Mouse (Mus musculus) intestine, postnatal 0 days (tissue): Measurements from ENCODE around the gene Gm20518. TPM values are rescaled to one million over a fixed set of nuclear protein-coding genes. Genes with fewer than 3 reads are reported as not detected.

Experiments used
- ATAC-seq: fragments of 200-750 bp; cut with Nextera tagmentation; 2 replicates; pipeline ENCODE4 v1.8.0; 2017; ENCODE audit warnings: mild to moderate bottlenecking, moderate TSS enrichment, moderate library complexity
- H3K27ac ChIP-seq: fragments of 300-500 bp; sonication (generic); 2 replicates; pipeline ENCODE4 v1.5.1; 2014; ENCODE audit warnings: mild to moderate bottlenecking, low read depth, low read length, moderate library complexity
- H3K27me3 ChIP-seq: fragments of 300-500 bp; sonication (generic); replicated peaks from 2 replicates; pipeline ENCODE4 v1.6.1; 2014; ENCODE audit warnings: low read length, mixed read lengths; ENCODE audit not compliant: control insufficient read depth, insufficient read depth
- H3K36me3 ChIP-seq: fragments of 300-500 bp; sonication (generic); 2 replicates; pipeline ENCODE4 v1.6.1; 2014; ENCODE audit warnings: mild to moderate bottlenecking, moderate library complexity; ENCODE audit not compliant: control insufficient read depth, insufficient read depth
- H3K4me1 ChIP-seq: fragments of 300-500 bp; sonication (generic); replicated peaks from 2 replicates; pipeline ENCODE4 v1.6.1; 2014; ENCODE audit warnings: antibody characterized with exemption, low read length, mixed read lengths; ENCODE audit not compliant: control insufficient read depth, insufficient read depth
- H3K4me2 ChIP-seq: fragments of 300-500 bp; sonication (generic); replicated peaks from 2 replicates; pipeline ENCODE4 v1.6.1; 2014; ENCODE audit warnings: low read depth, mild to moderate bottlenecking, moderate library complexity
- H3K4me3 ChIP-seq: fragments of 300-500 bp; sonication (generic); 2 replicates; pipeline ENCODE4 v1.5.1; 2014; ENCODE audit warnings: low read depth, low read length
- H3K9ac ChIP-seq: fragments of 300-500 bp; sonication (generic); 2 replicates; pipeline ENCODE4 v1.6.1; 2014; ENCODE audit warnings: mild to moderate bottlenecking, low read depth, low read length
- H3K9me3 ChIP-seq: fragments of 300-500 bp; sonication (generic); 2 replicates; pipeline ENCODE4 v1.6.1; 2016; ENCODE audit warnings: mixed run types; ENCODE audit not compliant: control insufficient read depth
- CTCF ChIP-seq: sonication (generic); IDR thresholded peaks from 2 replicates; pipeline ENCODE4 v1.5.1; 2016; ENCODE audit warnings: low read depth, mild to moderate bottlenecking, control low read depth, antibody characterized with exemption, moderate library complexity
- WGBS: fragments of 180-500 bp; shearing (Covaris S2); extraction: QIAGEN DNeasy Blood & Tissue Kit; methylation state at CpG from one replicate; pipeline ENCODE4 v1.1.7; 2014; 5-methylcytosine and 5-hydroxymethylcytosine counted together
- polyA plus RNA-seq: library from polyadenylated mRNA; unstranded; fragments of >200 nt; fragmentation: Nextera tagmentation; extraction: Ambion mirVana; gene quantifications from 2 replicates; pipeline ENCODE4 v1.2.1, GENCODE M21; 2015

Gm20518 gene
- polyA plus RNA-seq: not detected in 2 replicates

DNA sequence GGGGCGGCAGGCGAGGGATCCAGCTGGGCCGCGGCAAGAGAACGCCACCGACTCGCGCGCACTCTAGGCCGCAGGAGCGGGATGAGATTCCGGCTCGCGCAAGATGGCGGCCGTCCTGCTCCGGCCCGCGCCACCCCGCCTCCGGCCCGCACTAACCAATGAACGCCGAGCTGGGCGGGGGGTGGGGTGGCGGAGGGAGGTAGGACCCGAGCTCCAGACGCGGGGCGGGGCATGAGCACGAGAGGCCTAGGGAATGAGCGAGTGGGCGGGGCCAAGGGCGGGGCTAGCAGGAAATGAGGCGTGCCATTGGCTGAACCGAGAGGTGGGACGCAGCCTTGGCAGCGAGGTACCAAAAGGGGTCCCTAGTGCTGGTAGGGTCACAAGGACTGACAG lies at the start of gene Gm20518:
TSS of gene Gm20518 (minus strand) at position 105 of the 393 bp plus-strand sequence.
- no peaks in the 10 kb centered on the region for H3K9me3 ChIP-seq
- H3K27ac ChIP-seq: peak within 1 kb of the TSS; percentile 92
- peak within 1 kb of the TSS; percentile 78 for H3K9ac ChIP-seq
- WGBS: 0% methylated on average over 37 of the region's 38 CpGs
- TF ChIP-seq CTCF: no peak
- H3K27me3 ChIP-seq: no peaks in the 10 kb centered on the region
- peak; percentile 98 for ATAC-seq
- H3K4me3 ChIP-seq: peak within 1 kb of the TSS; percentile 62
- H3K4me2 ChIP-seq: peak within 1 kb of the TSS; percentile 74
- no peaks in the 10 kb centered on the region for H3K36me3 ChIP-seq
- H3K4me1 ChIP-seq: peaks cover 8% of the 10 kb centered on the region

DNA sequence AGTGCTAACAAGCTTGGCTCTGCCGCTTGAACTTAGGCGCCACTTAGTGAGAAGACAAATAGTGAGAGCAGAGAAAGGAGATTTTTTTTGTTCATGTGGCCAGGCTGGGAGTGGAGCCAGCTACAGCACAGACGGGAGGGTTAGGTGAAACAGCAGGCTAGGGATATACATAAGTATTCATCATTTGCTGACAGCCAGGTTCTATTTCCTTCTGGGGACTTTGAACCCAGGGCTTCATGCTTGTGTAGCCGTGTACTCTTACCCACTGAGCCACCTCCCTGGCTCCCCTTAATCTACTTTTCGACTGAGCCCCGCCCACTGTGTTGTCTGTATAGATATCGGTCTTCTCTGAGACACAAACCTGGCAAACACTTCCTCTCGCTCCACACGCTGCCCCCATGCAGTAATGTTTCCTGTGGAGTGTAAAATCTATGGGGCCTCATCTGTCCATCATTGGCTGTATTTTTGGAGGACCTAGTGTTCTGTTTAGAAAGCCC lies 47.8 kb upstream of the Gm20518 start:
- H3K9ac ChIP-seq: no peak overlapping the region
- 13% methylated on average over 9 of the region's 9 CpGs for WGBS
- ATAC-seq: peak; percentile 88

DNA sequence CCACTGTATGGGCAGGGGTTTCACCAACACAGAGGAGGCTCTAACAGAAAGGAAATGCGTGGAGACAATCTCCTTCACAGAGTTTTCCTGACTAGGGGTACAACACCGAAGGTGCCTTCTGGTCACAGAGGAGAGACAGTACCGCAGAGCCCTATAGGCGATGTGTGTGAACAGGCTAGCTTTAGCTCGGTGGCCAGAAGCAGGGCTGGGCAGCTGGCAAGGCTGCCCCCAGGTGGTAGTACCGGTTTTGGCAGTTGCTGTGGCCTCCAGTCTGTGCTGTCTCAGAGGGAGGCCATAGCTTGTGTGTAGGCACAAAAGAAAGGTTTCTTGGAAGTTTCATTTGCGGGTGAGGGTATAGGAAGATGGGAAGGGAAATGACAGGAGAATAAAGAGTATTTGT lies 47.4 kb upstream of the Gm20518 start:
- no peaks in the 10 kb centered on the region for H3K4me1 ChIP-seq
- peak; percentile 94 for ATAC-seq
- H3K36me3 ChIP-seq: no peaks in the 10 kb centered on the region
- no peak overlapping the region for H3K9ac ChIP-seq
- H3K4me3 ChIP-seq: no peak overlapping the region
- peak overlapping the region; percentile 63; the same call in 1 of the 2 replicates for H3K27ac ChIP-seq
- no peaks in the 10 kb centered on the region for H3K9me3 ChIP-seq
- TF ChIP-seq CTCF: peak; percentile 91
- H3K4me2 ChIP-seq: peak overlapping the region; percentile 27
- 10% methylated on average over 7 of the region's 7 CpGs for WGBS
- peaks cover 13% of the 10 kb centered on the region; the same call in 1 of the 2 replicates for H3K27me3 ChIP-seq

More for the DNA sequence above, 47.8 kb upstream of the Gm20518 start:
- Histone ChIP-seq H3K27ac (peak overlapping the region; percentile 63), H3K27me3 (peaks cover 13% of the 10 kb centered on the region; the same call in 1 of the 2 replicates), H3K4me3 (no peak overlapping the region), H3K4me2 (peak overlapping the region; percentile 27), H3K36me3 (no peaks in the 10 kb centered on the region), H3K4me1 (no peaks in the 10 kb centered on the region), H3K9me3 (no peaks in the 10 kb centered on the region)
- TF ChIP-seq CTCF: no peak

DNA sequence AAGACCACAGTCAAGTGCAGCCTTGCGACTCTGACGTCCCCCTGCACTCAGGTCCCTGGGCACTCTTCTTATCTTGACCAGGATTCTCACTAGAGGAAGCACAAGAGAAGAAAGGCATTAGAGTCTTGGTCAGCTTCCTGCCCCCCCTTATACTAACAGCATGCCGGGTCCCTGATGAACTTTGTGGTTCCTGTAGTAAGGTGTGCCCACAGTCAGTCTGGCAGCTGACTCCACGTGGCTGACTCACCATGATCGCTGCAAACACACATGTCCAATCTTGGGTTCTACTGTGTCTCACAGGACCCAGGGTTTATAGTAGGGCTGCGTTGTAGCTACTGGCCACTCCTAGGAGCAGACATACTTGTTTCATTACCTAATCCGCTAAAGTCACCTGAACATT lies 46.7 kb upstream of the Gm20518 start:
- no peak overlapping the region for H3K27ac ChIP-seq
- H3K4me1 ChIP-seq: no peaks in the 10 kb centered on the region
- H3K36me3 ChIP-seq: no peaks in the 10 kb centered on the region
- H3K4me2 ChIP-seq: no peak overlapping the region
- 54% methylated on average over 7 of the region's 7 CpGs for WGBS
- peaks cover 13% of the 10 kb centered on the region; the same call in 1 of the 2 replicates for H3K27me3 ChIP-seq
- H3K9me3 ChIP-seq: no peaks in the 10 kb centered on the region
- no peak overlapping the region for H3K4me3 ChIP-seq
- ATAC-seq: peak; percentile 42; the same call in 1 of the 2 replicates
- no peak for TF ChIP-seq CTCF
- H3K9ac ChIP-seq: no peak overlapping the region

DNA sequence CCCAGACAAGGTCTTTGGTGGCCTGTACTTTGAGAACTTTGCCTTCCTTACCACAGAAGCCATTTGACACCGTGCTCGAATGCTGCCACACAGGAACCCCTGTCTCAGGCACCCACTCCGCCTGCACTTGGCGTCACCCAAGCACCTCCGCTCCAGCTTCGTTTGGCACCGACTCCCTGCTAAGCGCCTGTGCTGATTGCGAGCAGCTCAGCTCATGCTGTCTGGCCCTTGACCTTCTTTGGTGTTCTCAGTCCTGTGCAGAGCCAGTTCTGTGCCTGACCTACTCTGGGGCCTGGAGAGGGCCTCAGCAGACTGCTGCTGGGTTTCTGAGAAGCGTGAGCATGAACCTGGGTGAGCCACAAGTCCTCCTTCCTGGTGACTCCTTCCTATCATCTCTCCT lies 45.3 kb upstream of the Gm20518 start:
- no peak for ATAC-seq
- no peaks in the 10 kb centered on the region for H3K4me1 ChIP-seq
- no peak overlapping the region for H3K4me2 ChIP-seq
- peaks cover 13% of the 10 kb centered on the region; the same call in 1 of the 2 replicates for H3K27me3 ChIP-seq
- H3K36me3 ChIP-seq: no peaks in the 10 kb centered on the region
- no peaks in the 10 kb centered on the region for H3K9me3 ChIP-seq
- no peak overlapping the region for H3K4me3 ChIP-seq
- no peak overlapping the region for H3K27ac ChIP-seq
- no peak overlapping the region for H3K9ac ChIP-seq
- WGBS: 82% methylated on average over 10 of the region's 10 CpGs
- TF ChIP-seq CTCF: no peak

DNA sequence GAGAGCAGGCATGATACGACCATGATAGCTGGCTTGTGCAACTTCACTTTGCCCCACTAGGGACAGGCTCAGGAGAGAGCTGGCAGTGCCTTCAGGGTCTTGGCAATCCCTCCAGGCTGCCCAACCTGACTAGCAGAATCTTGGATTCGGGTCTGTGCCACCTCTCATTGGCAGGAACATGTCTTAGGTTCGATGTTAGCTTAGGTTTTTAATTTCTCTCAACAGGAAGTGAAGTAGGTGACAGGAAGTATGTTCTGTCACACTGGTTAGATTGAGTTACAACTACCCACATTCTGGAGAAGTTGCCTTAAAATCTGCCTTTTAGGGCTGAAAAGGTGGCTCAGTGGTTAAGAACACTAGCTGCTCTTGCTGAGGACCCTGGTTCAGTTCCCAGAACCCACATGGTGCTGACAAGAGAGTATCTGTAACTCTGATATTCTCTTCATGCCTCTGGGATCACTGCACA lies 43.0 kb upstream of the Gm20518 start:
- no peak for TF ChIP-seq CTCF
- Histone ChIP-seq H3K36me3 (no peaks in the 10 kb centered on the region), H3K9ac (no peak overlapping the region), H3K4me1 (no peaks in the 10 kb centered on the region), H3K27ac (no peak overlapping the region), H3K9me3 (no peaks in the 10 kb centered on the region), H3K4me2 (no peak overlapping the region), H3K4me3 (no peak overlapping the region), H3K27me3 (peaks cover 15% of the 10 kb centered on the region; the same call in 1 of the 2 replicates)
- no peak for ATAC-seq
- WGBS: 67% methylated on average over 3 of the region's 3 CpGs
